In genomic region chr9:77818858-77819257, GRCm38 (mm10) we compare ENCODE assay signal across 22 mouse cellular contexts.
DNase-seq lines count a peak whose midpoint lies in the region; ATAC-seq and TF ChIP-seq lines count a peak whose summit lies in the region.
"Had no signal": no experiment of that assay in that cellular context is flagged by ENCODE, and none has a peak within 500 bp of the region (broad histone marks: within the 10 kb centered on the region; RNA-seq: fewer than 3 reads in every experiment).

No protein-coding gene starts in this region.

- H3K9ac ChIP-seq in heart, postnatal 0 days (replicated peaks; ENCODE audit: low read depth, low read length) = no peak overlapping the region
- no peak overlapping the region for H3K9ac ChIP-seq in MEL (ENCODE audit: control insufficient read depth, low read depth, low read length, poor library complexity, severe bottlenecking)
- no peak overlapping the region for H3K9ac ChIP-seq in midbrain, postnatal 0 days (replicated peaks; ENCODE audit: low read length, poor library complexity, severe bottlenecking)
- H3K9ac ChIP-seq: forebrain, embryonic 12.5 days; heart, embryonic 13.5 days; hindbrain, embryonic 15.5 days; intestine, embryonic 15.5 days; liver, postnatal 0 days had no signal

- no peaks in the 10 kb centered on the region for H3K36me3 ChIP-seq in heart, postnatal 0 days (replicated peaks; ENCODE audit: control insufficient read depth, insufficient read depth, low read length)
- H3K36me3 ChIP-seq in heart, embryonic 10.5 days = no peaks in the 10 kb centered on the region
- peaks cover 0 to 12% of the 10 kb centered on the region in 2 experiments; a peak in 2 of 4 replicates for H3K36me3 ChIP-seq in MEL (ENCODE audit: control insufficient read depth in 1 of 2, insufficient read depth in 2 of 2, low read length in 2 of 2)
- no peaks in the 10 kb centered on the region for H3K36me3 ChIP-seq in midbrain, postnatal 0 days (ENCODE audit: insufficient read depth, low read length)
- H3K36me3 ChIP-seq: forebrain, embryonic 12.5 days; heart, embryonic 13.5 days; hindbrain, embryonic 15.5 days; intestine, embryonic 15.5 days; limb, embryonic 10.5 days had no signal

- H3K27ac ChIP-seq in heart, postnatal 0 days (ENCODE audit: low read depth) = peak overlapping the region; percentile 5; the same call in 1 of the 2 replicates
- no peak overlapping the region for H3K27ac ChIP-seq in heart, embryonic 10.5 days
- no peak overlapping the region for H3K27ac ChIP-seq in MEL (ENCODE audit: control insufficient read depth, low read depth, low read length)
- H3K27ac ChIP-seq in midbrain, postnatal 0 days (ENCODE audit: low read depth, low read length) = no peak overlapping the region
- H3K27ac ChIP-seq: forebrain, embryonic 12.5 days; heart, embryonic 13.5 days; hindbrain, embryonic 15.5 days; intestine, embryonic 15.5 days; limb, embryonic 10.5 days had no signal

- no peaks in the 10 kb centered on the region for H3K4me1 ChIP-seq in heart, postnatal 0 days (ENCODE audit: control insufficient read depth, insufficient read depth)
- 0 out of 2 replicates have a peak, but pooled peaks cover 7% of the 10 kb centered on the region for H3K4me1 ChIP-seq in heart, embryonic 10.5 days
- H3K4me1 ChIP-seq in MEL (ENCODE audit: control insufficient read depth in 1 of 2, insufficient read depth in 2 of 2, low read length in 2 of 2) = peaks cover 0 to 15% of the 10 kb centered on the region in 2 experiments; a peak in 2 of 4 replicates
- no peaks in the 10 kb centered on the region for H3K4me1 ChIP-seq in midbrain, postnatal 0 days (ENCODE audit: insufficient read depth, low read length)
- H3K4me1 ChIP-seq: forebrain, embryonic 12.5 days; hindbrain, embryonic 15.5 days; intestine, embryonic 15.5 days; limb, embryonic 10.5 days had no signal

- no peak for TF ChIP-seq CTCF in heart, postnatal 0 days (IDR thresholded peaks at IDR 0.05; ENCODE audit: low read depth)
- no peak for TF ChIP-seq CTCF in MEL (IDR thresholded peaks at IDR 0.05 in 2 of 3, conservative IDR thresholded peaks at IDR 0.05 in 1 of 3; ENCODE audit: control insufficient read depth in 1 of 3, insufficient read depth in 1 of 3, low read depth in 2 of 3, low read length in 3 of 3, poor library complexity in 1 of 3, severe bottlenecking in 1 of 3)
- TF ChIP-seq CTCF in midbrain, postnatal 0 days (IDR thresholded peaks at IDR 0.05) = no peak

- H3K79me2 ChIP-seq in MEL (ENCODE audit: control insufficient read depth, insufficient read depth, low read length, poor library complexity) = no peaks in the 10 kb centered on the region

- TF ChIP-seq EP300 in heart, postnatal 0 days (IDR thresholded peaks at IDR 0.05; ENCODE audit: low read depth) = no peak
- peak; percentile 78 to 87 for TF ChIP-seq EP300 in MEL (IDR thresholded peaks at IDR 0.05; ENCODE audit: low read depth in 1 of 2, low read length in 2 of 2)

- no peak overlapping the region for H3K4me3 ChIP-seq in heart, postnatal 0 days (ENCODE audit: low read depth, low read length)
- H3K4me3 ChIP-seq in heart, embryonic 10.5 days = no peak overlapping the region
- no peak overlapping the region for H3K4me3 ChIP-seq in MEL (ENCODE audit: control insufficient read depth in 1 of 2, insufficient read depth in 1 of 2, low read depth in 2 of 2, low read length in 2 of 2)
- no peak overlapping the region for H3K4me3 ChIP-seq in midbrain, postnatal 0 days (ENCODE audit: low read depth, low read length)
- H3K4me3 ChIP-seq: forebrain, embryonic 12.5 days; heart, embryonic 13.5 days; hindbrain, embryonic 15.5 days; intestine, embryonic 15.5 days; limb, embryonic 10.5 days; myocyte had no signal

- 36% methylated on average over 7 of the region's 7 CpGs for WGBS in heart, postnatal 0 days
- 53% methylated on average over 7 of the region's 7 CpGs for WGBS in heart, embryonic 10.5 days
- 55% methylated on average over 7 of the region's 7 CpGs for WGBS in midbrain, postnatal 0 days

- H3K9me3 ChIP-seq in heart, postnatal 0 days (replicated peaks; ENCODE audit: control insufficient read depth, low read length) = 0 out of 2 replicates have a peak, but pooled peaks cover 8% of the 10 kb centered on the region
- no peaks in the 10 kb centered on the region for H3K9me3 ChIP-seq in heart, embryonic 10.5 days
- no peaks in the 10 kb centered on the region for H3K9me3 ChIP-seq in MEL (replicated peaks; ENCODE audit: insufficient read depth, low read length)
- H3K9me3 ChIP-seq in midbrain, postnatal 0 days (ENCODE audit: low read length) = no peaks in the 10 kb centered on the region
- H3K9me3 ChIP-seq: forebrain, embryonic 12.5 days; hindbrain, embryonic 15.5 days; intestine, embryonic 15.5 days; limb, embryonic 10.5 days had no signal

- H3K27me3 ChIP-seq in heart, postnatal 0 days (ENCODE audit: control insufficient read depth, insufficient read depth, low read length) = no peaks in the 10 kb centered on the region
- no peaks in the 10 kb centered on the region for H3K27me3 ChIP-seq in heart, embryonic 10.5 days (ENCODE audit: insufficient read depth, poor library complexity, severe bottlenecking)
- H3K27me3 ChIP-seq in MEL (ENCODE audit: control insufficient read depth in 1 of 2, insufficient read depth in 2 of 2, low read length in 2 of 2) = peaks cover 4% of the 10 kb centered on the region in 2 experiments
- no peaks in the 10 kb centered on the region for H3K27me3 ChIP-seq in midbrain, postnatal 0 days (ENCODE audit: insufficient read depth, low read length)
- H3K27me3 ChIP-seq: CH12.LX; forebrain, embryonic 12.5 days; heart, embryonic 13.5 days; hindbrain, embryonic 15.5 days; intestine, embryonic 15.5 days had no signal

- no peak for DNase-seq in heart, postnatal 0 days (ENCODE audit: low spot score)
- no peak for DNase-seq in heart, embryonic 10.5 days (ENCODE audit: low spot score)
- peak; percentile 81 for DNase-seq in MEL (ENCODE audit: low read depth, low spot score)
- no peak for DNase-seq in midbrain, postnatal 0 days (ENCODE audit: low spot score)
- no peak for DNase-seq in cerebellum, adult 9-10 months
- no peak for DNase-seq in embryo, embryonic 10 days (ENCODE audit: low spot score)
- DNase-seq: cerebellum, postnatal 25 days; gastrocnemius, postnatal 25 days; heart, postnatal 36 days; kidney, postnatal 36 days; liver, postnatal 0 days; lung, postnatal 14 days; right cerebral cortex, postnatal 4 days; thymus, adult 2 months had no signal

- no peak for TF ChIP-seq RAD21 in MEL (IDR thresholded peaks at IDR 0.05; ENCODE audit: low read depth, low read length)

- no peak for ATAC-seq in heart, postnatal 0 days (ENCODE audit: insufficient read depth, low read depth)
- ATAC-seq in common myeloid progenitor, adult 5-6 weeks (replicated peaks; ENCODE audit: low read depth, poor library complexity, severe bottlenecking) = peak; percentile 92
- 0 out of 2 replicates have a peak, but pooled peaks have one; percentile 56 for ATAC-seq in midbrain, postnatal 0 days (ENCODE audit: low FRiP score)
- ATAC-seq: intestine, embryonic 15.5 days; liver, postnatal 0 days had no signal

- TF ChIP-seq POLR2A in MEL (IDR thresholded peaks at IDR 0.05; ENCODE audit: control insufficient read depth in 1 of 2, insufficient read depth in 1 of 2, low read depth in 1 of 2, low read length in 2 of 2, poor library complexity in 1 of 2) = no peak

- H3K4me2 ChIP-seq in heart, postnatal 0 days (ENCODE audit: low read depth, low read length) = no peak overlapping the region
- no peak overlapping the region for H3K4me2 ChIP-seq in midbrain, postnatal 0 days (ENCODE audit: low read depth, low read length, poor library complexity, severe bottlenecking)
- H3K4me2 ChIP-seq: forebrain, embryonic 12.5 days; heart, embryonic 13.5 days; hindbrain, embryonic 15.5 days; intestine, embryonic 15.5 days had no signal

TF ChIP-seq in MEL, 35 proteins besides CTCF, POLR2A, EP300 and RAD21:
- TF ChIP-seq CHD1 (IDR thresholded peaks at IDR 0.05; ENCODE audit: low read depth, low read length) (no peak), RCOR1 (IDR thresholded peaks at IDR 0.05; ENCODE audit: low read depth, low read length) (peak; percentile 99), ETS1 (IDR thresholded peaks at IDR 0.05; ENCODE audit: low read depth, low read length) (peak; percentile 21; the same call in 1 of the 2 replicates), TBP (IDR thresholded peaks at IDR 0.05; ENCODE audit: low read depth, low read length) (peak; percentile 76), TCF12 (IDR thresholded peaks at IDR 0.05; ENCODE audit: low read depth, low read length) (0 out of 2 replicates have a peak, but pooled peaks have one; percentile 39), GATA1 (IDR thresholded peaks at IDR 0.05; ENCODE audit: low read depth, low read length) (peak; percentile 94), NRF1 (IDR thresholded peaks at IDR 0.05; ENCODE audit: insufficient read depth, low read depth, low read length, poor library complexity, severe bottlenecking) (no peak), POLR2AphosphoS2 (IDR thresholded peaks at IDR 0.05; ENCODE audit: low read length) (no peak), TAL1 (IDR thresholded peaks at IDR 0.05; ENCODE audit: low read length) (no peak; the same call in 1 of the 2 replicates)
